Mouse (Mus musculus) limb, embryonic 13.5 days (tissue): ENCODE measurements around the gene Faap20. TPM values are rescaled to one million over a fixed set of nuclear protein-coding genes. Genes with fewer than 3 reads are reported as not detected.
"Not testable (repeated sequence)": the region's sequence is repeated elsewhere in the genome, so short reads cannot be mapped to it uniquely, and the experiment has no call there.

Experiments
- ATAC-seq: fragments of 200-750 bp; cut with Nextera tagmentation; 2 replicates; pipeline ENCODE4 v1.8.0; 2017; ENCODE audit warnings: low read depth, moderate number of reproducible peaks, moderate TSS enrichment; ENCODE audit not compliant: low FRiP score
- H3K27ac ChIP-seq: fragments of 300-500 bp; sonication (generic); 2 replicates; pipeline ENCODE4 v1.5.1; 2015; ENCODE audit warnings: inconsistent platforms, mild to moderate bottlenecking, moderate library complexity
- H3K27me3 ChIP-seq: fragments of 300-500 bp; sonication (generic); 2 replicates; pipeline ENCODE4 v1.6.1; 2015; ENCODE audit warnings: mild to moderate bottlenecking, inconsistent platforms
- H3K36me3 ChIP-seq: fragments of 300-500 bp; sonication (generic); 2 replicates; pipeline ENCODE4 v1.6.1; 2015; ENCODE audit warnings: inconsistent platforms, mild to moderate bottlenecking, moderate library complexity
- H3K4me1 ChIP-seq: fragments of 300-500 bp; sonication (generic); 2 replicates; pipeline ENCODE4 v1.6.1; 2015; ENCODE audit warnings: inconsistent platforms
- H3K4me2 ChIP-seq: fragments of 300-500 bp; sonication (generic); replicated peaks from 2 replicates; pipeline ENCODE4 v1.6.1; 2015; ENCODE audit warnings: inconsistent platforms, mild to moderate bottlenecking, moderate library complexity
- H3K4me3 ChIP-seq: fragments of 300-500 bp; sonication (generic); 2 replicates; pipeline ENCODE4 v1.5.1; 2015; ENCODE audit warnings: moderate library complexity, mild to moderate bottlenecking, inconsistent platforms
- H3K9ac ChIP-seq: fragments of 300-500 bp; sonication (generic); 2 replicates; pipeline ENCODE4 v1.6.1; 2015; ENCODE audit warnings: mild to moderate bottlenecking, inconsistent platforms
- H3K9me3 ChIP-seq: fragments of 300-500 bp; sonication (generic); 2 replicates; pipeline ENCODE4 v1.6.1; 2016; ENCODE audit warnings: inconsistent platforms
- whole genome bisulfite sequencing: fragments of 180-500 bp; shearing (Covaris S2); methylation state at CpG from one replicate; pipeline ENCODE4 v1.1.7; 2015; 5-methylcytosine and 5-hydroxymethylcytosine counted together
- polyA plus RNA-seq: library from polyadenylated mRNA; unstranded; fragments of >200 nt; fragmentation: Nextera tagmentation; extraction: Ambion mirVana; gene quantifications from 2 replicates; pipeline ENCODE4 v1.2.1, GENCODE M21; 2015

Faap20 gene
- polyA plus RNA-seq, 1 experiment from 2014 or later, result 92.1 TPM

DNA sequence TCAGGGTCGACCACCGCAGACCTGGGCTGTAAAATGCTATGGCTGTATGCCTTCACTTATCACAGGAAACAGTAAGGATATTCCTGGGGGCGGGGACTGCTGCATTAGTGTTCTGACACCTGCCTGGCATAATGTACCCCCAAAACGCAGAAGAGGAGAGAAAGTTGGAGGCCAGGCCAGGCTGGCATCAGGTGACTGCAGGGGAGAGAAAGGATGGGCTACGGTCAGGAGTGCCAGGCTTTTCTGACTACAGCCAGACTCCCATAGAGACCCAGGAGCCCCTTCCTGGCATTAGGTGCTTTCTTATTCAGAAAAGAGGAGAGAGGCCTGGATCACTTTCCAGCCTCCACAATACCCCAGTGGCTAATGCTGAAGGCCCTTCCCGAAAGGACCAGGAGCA is 10.1 kb upstream of the Faap20 start:
- Histone ChIP-seq H3K4me2 (no peak overlapping the region), H3K9ac (no peak overlapping the region), H3K27me3 (no peaks in the 10 kb centered on the region), H3K4me3 (no peak overlapping the region), H3K9me3 (no peaks in the 10 kb centered on the region), H3K27ac (no peak overlapping the region), H3K4me1 (peaks cover 48% of the 10 kb centered on the region), H3K36me3 (no peaks in the 10 kb centered on the region)
- 45% methylated on average over 6 of the region's 6 CpGs for WGBS
- ATAC-seq, result no peak

DNA sequence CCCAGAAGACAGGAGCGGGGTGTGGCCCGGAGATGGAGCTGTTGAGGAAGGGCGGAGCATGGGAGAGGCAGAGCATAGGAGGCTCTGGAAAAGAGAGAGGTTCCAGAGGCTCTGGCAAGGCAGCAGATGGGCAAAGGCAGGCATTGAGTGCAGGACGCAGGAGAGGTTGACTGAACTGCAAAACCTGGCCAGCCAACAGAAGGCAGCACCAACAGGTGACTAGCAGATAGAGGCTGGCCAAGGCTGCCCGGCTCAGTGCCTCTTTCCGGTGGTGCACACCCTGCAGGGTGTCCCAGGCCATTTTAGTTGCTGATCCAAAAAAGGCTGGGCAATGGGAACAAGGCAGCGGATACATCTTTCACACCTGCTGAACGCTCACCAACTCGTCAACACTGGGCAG is 7.8 kb upstream of the Faap20 start:
- Histone ChIP-seq H3K27me3 (no peaks in the 10 kb centered on the region), H3K27ac (no peak overlapping the region), H3K4me1 (peaks cover 43% of the 10 kb centered on the region), H3K9me3 (no peaks in the 10 kb centered on the region), H3K4me3 (no peak overlapping the region), H3K9ac (no peak overlapping the region), H3K36me3 (no peaks in the 10 kb centered on the region), H3K4me2 (no peak overlapping the region)
- 73% methylated on average over 9 of the region's 9 CpGs for WGBS
- ATAC-seq, result no peak

DNA sequence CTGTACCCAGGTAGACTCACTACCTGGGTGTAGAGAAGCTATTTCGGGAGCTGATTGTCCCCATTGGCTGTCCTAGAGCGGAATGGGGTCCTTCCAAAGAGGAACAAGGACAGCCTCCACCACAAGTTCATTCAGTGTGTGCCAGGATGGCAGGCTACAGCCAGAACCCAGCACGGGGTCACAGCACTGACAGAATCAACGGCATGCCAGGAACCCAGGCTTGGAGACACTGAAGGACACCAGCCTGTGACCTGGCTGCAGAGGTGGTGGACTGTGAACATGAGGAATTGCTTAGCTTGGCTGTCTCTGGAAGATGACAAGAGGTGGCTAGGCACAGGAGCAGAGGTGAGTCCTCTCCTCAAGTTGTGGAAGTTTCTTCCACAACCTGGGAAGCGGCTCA is 7.3 kb upstream of the Faap20 start:
- no peaks in the 10 kb centered on the region for H3K27me3 ChIP-seq
- H3K9me3 ChIP-seq, result no peaks in the 10 kb centered on the region
- H3K9ac ChIP-seq, result no peak overlapping the region
- no peak overlapping the region for H3K4me2 ChIP-seq
- H3K27ac ChIP-seq, result no peak overlapping the region
- peaks cover 41% of the 10 kb centered on the region for H3K4me1 ChIP-seq
- H3K4me3 ChIP-seq, result no peak overlapping the region
- no peaks in the 10 kb centered on the region for H3K36me3 ChIP-seq
- ATAC-seq, result no peak
- 92% methylated on average over 5 of the region's 5 CpGs for WGBS

DNA sequence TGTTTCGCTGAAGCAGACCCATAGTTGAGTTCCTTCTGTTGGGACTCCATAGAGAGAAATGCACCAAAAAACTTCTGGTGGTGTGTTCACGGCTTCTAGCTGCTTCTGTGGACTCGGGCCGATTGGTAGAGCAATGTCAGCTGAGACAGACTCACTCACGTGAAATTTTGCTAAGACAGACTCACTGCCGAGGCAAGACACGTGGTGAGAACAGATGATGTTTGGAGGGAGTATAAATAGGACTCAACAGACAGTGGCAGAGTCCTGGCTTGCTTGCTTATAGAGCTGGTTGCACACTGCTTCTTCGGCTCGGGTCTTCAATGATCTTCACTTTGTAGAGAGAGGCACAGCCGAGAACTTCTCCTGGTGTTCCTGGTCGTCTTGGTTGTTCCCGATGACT is 6.4 kb upstream of the Faap20 start:
- ATAC-seq, result no peak
- Histone ChIP-seq H3K36me3 (no peaks in the 10 kb centered on the region), H3K4me3 (no peak overlapping the region), H3K9me3 (peaks cover 4% of the 10 kb centered on the region; the same call in 1 of the 2 replicates), H3K4me2 (no peak overlapping the region), H3K27ac (no peak overlapping the region), H3K27me3 (no peaks in the 10 kb centered on the region), H3K4me1 (peaks cover 32% of the 10 kb centered on the region), H3K9ac (no peak overlapping the region)
- 84% methylated on average over 12 of the region's 12 CpGs for WGBS

DNA sequence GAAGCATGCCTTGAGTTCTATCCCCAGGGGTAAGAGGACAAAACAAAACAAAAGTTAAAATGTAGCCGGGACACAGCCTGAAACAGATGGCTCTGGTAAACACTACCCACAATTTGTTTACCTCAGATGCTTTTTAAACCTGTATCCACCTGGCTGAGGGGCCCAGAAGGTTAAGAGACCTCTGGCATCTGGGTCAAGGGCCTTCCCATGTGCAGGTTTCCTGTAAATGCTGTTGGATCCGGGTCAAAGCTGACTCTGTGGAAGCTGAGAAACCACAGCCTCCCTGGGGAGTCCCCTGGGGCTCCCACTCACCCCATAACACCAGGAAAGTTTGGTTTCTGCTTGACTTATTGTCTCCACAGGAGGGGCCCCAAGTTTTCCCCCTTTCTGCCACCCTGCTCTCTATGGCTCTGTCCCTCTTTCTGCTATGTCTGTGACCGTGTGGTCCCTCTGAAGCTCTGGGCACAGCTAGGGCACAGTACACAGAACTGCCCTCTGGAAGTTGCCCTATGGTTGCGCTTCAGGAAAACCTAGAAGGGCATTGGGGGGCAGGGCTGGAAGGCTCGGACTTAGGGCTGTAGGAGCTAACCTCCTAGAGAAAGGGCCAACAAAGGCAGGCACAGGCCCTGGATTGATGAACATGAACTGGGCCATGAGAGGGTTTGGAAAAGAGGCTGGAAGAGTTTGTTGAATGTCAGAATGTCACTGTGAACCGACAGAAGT is 3.7 kb upstream of the Faap20 start:
- Histone ChIP-seq H3K4me2 (no peak overlapping the region), H3K4me3 (no peak overlapping the region), H3K9ac (peak overlapping the region; percentile 43), H3K27me3 (no peaks in the 10 kb centered on the region), H3K36me3 (no peaks in the 10 kb centered on the region), H3K9me3 (peaks cover 4% of the 10 kb centered on the region; the same call in 1 of the 2 replicates), H3K4me1 (peaks cover 30% of the 10 kb centered on the region), H3K27ac (peak overlapping the region; percentile 61; the same call in 1 of the 2 replicates)
- 50% methylated on average over 6 of the region's 6 CpGs for WGBS
- ATAC-seq, result no peak

DNA sequence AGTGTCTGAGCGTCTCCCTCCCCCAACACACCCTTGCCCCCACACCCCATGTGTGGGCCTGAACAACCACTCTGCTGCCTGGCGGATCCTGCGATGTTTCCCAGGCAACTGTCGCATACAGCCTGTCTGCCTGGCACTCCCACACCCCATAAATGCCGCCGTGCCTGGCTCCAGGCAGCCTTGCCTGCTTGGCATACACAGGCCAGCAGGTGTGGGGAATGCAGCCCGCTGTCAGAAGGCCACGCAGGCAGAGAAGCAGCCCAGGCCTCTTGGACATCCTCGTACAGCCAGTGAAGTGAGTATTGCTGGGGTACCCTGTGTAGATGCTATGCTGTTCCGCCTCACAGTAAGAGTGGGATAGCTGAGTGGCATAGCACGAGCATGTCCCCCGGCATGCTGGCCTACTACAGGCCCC is 2.9 kb upstream of the Faap20 start:
- peak overlapping the region; percentile 61 for H3K27ac ChIP-seq
- peak overlapping the region; percentile 43 for H3K9ac ChIP-seq
- ATAC-seq, result no peak
- H3K9me3 ChIP-seq, result peaks cover 4% of the 10 kb centered on the region; the same call in 1 of the 2 replicates
- no peaks in the 10 kb centered on the region for H3K27me3 ChIP-seq
- peak overlapping the region; percentile 14; the same call in 1 of the 2 replicates for H3K4me2 ChIP-seq
- peaks cover 35% of the 10 kb centered on the region for H3K4me1 ChIP-seq
- H3K4me3 ChIP-seq, result no peak overlapping the region
- 63% methylated on average over 12 of the region's 12 CpGs for WGBS
- H3K36me3 ChIP-seq, result no peaks in the 10 kb centered on the region

DNA sequence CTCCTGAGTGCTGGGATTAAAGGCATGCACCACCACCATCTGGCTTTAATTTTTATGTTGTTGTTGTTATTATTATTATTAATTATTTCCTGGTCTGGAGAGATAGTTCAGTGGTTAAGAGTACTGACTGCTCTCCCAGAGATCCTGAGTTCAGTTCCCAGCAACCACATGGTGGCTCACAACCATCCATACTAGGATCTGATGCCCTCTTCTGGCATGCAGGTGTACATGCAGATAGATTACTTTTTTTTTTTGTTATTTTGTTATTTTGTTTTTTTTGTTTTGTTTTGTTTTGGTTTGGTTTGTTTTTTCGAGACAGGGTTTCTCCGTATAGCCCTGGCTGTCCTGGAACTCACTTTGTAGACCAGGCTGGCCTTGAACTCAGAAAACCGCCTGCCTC is 1.5 kb upstream of the Faap20 start:
- H3K9me3 ChIP-seq, H3K4me3 ChIP-seq, ATAC-seq, H3K27ac ChIP-seq, H3K4me2 ChIP-seq, H3K9ac ChIP-seq, H3K27me3 ChIP-seq, H3K36me3 ChIP-seq: not testable (repeated sequence)
- 96% methylated on average over 3 of the region's 3 CpGs for WGBS
- peaks cover 45% of the 10 kb centered on the region for H3K4me1 ChIP-seq

DNA sequence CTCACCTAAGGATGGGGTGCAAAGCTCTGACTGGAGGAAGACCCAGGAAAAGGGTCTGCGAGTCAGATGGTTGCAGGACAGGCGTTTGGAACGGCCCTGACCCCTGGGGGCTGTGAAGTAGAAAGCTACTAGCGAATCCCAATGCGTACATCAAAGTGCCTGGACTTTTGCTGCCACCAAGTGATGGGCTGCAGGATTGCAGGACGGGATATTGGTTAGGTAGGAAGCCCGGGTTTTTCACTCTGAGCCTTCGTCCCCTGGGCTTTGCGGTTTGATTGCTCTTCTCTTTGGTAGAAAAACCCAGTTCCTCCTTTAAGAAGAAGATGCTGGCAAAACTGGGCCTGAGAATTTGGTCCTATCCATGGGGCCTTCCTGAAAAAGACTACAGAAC is 350 bp upstream of the Faap20 start:
- H3K36me3 ChIP-seq, result peaks cover 13% of the 10 kb centered on the region
- WGBS, result 0% methylated on average over 9 of the region's 9 CpGs
- peak overlapping the region; percentile 56 for H3K4me3 ChIP-seq
- peak overlapping the region; percentile 68 for H3K4me2 ChIP-seq
- peaks cover 4% of the 10 kb centered on the region; the same call in 1 of the 2 replicates for H3K9me3 ChIP-seq
- H3K27ac ChIP-seq, result peak overlapping the region; percentile 98
- peak; percentile 74 for ATAC-seq
- H3K9ac ChIP-seq, result peak overlapping the region; percentile 70
- H3K27me3 ChIP-seq, result no peaks in the 10 kb centered on the region
- H3K4me1 ChIP-seq, result peaks cover 49% of the 10 kb centered on the region

DNA sequence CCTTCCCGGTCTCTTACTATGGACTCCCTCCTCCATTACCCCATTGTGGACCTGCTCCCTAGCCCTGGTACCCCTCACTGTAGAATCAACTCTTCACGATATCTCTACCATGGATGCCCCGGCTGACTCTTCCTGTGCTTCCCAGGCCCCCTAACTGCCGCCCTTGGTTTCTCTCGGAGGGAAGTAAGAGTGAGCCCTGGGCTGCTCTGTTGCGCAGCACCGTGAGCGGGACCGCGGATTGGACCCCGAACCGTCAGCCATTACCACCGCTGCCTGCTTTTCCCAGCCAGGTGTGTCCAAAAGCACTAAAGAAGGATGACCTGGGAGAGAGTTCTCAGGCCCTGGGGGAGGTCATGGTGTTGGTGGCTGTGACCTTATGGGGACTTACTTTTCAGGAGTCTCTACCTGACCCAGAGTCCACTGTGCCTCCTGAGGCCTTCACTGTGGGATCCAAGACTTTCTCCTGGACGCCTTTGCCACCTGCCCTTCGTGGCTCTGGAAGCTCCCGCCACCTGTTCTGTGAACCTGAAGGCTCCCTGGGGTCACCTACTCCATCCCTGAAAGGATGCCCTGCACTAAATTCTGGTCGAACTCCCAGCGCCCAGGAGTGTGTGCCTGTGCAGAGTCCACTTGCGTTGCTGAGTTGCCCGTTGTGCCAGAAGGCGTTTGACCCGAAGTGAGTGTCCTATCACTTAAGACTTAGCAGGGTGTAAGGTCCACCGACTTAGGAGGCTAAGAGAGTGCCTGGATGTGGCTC is 937 bp downstream of the Faap20 start:
- peaks cover 44% of the 10 kb centered on the region for H3K4me1 ChIP-seq
- peak overlapping the region; percentile 56 for H3K4me3 ChIP-seq
- peak overlapping the region; percentile 70 for H3K9ac ChIP-seq
- peaks cover 4% of the 10 kb centered on the region; the same call in 1 of the 2 replicates for H3K9me3 ChIP-seq
- peaks cover 17% of the 10 kb centered on the region for H3K36me3 ChIP-seq
- no peaks in the 10 kb centered on the region for H3K27me3 ChIP-seq
- peak overlapping the region; percentile 68 for H3K4me2 ChIP-seq
- WGBS, result 14% methylated on average over 23 of the region's 23 CpGs
- H3K27ac ChIP-seq, result peak overlapping the region; percentile 98
- ATAC-seq, result peak; percentile 4; the same call in 1 of the 2 replicates

DNA sequence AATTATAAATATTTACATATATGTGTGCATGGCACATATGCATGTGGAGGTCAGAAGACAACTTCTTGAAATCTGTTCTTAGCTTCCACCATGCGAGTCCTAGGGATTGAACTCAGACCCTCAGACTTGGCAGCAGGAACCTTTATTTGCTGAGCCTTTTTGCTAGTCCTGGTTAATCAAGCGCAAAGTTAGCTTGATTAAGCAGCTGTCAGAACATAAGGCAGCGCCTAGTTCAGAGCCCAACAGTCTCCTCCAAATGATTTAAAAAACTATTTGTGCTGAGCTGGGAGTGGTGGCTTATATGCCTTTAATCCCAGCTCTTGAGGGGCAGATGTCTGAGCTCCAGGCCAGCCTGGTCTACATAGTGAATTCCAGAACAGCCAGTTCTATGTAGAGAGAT is 1.5 kb downstream of the Faap20 start:
- ATAC-seq, result no peak
- Histone ChIP-seq H3K36me3 (peaks cover 22% of the 10 kb centered on the region), H3K27ac (no peak overlapping the region), H3K9ac (peak overlapping the region; percentile 70), H3K4me1 (peaks cover 38% of the 10 kb centered on the region), H3K4me3 (peak overlapping the region; percentile 56), H3K4me2 (peak overlapping the region; percentile 68), H3K27me3 (no peaks in the 10 kb centered on the region), H3K9me3 (peaks cover 4% of the 10 kb centered on the region; the same call in 1 of the 2 replicates)
- WGBS, result 72% methylated on average over 3 of the region's 3 CpGs

DNA sequence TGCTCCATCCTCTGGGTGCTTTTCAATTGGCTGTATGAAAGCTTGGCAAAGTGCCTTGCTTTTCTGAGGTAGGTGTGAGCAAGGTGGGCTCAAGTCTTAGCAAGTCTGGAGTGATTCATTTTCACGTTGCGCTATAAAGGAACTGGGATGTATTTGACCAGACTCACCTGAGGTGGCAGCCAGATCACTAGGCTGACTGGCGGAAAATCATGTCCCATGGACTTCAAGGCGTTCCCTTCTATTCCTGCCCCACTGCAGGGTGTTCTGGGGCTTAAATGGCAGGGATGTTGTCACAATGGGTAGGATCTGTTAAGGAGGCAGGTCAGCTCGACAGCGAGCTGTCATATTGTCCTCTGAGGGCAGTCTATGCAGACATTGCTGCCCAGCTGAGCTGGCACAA is 2.7 kb downstream of the Faap20 start:
- ATAC-seq, result no peak
- H3K27ac ChIP-seq, result no peak overlapping the region; the same call in 1 of the 2 replicates
- H3K27me3 ChIP-seq, result no peaks in the 10 kb centered on the region
- H3K9ac ChIP-seq, result peak overlapping the region; percentile 48; the same call in 1 of the 2 replicates
- H3K4me2 ChIP-seq, result peak overlapping the region; percentile 68
- peaks cover 28% of the 10 kb centered on the region for H3K4me1 ChIP-seq
- H3K4me3 ChIP-seq, result no peak overlapping the region
- H3K9me3 ChIP-seq, result peaks cover 4% of the 10 kb centered on the region; the same call in 1 of the 2 replicates
- peaks cover 31% of the 10 kb centered on the region for H3K36me3 ChIP-seq
- 86% methylated on average over 6 of the region's 6 CpGs for WGBS
